Mouse (Mus musculus) brain, adult 2 months (tissue): ENCODE data around the gene Gm8994.
"Not testable (repeated sequence)": the region's sequence is repeated elsewhere in the genome, so short reads cannot be mapped to it uniquely, and the experiment has no call there.

ENCODE experiments used
- DNase-seq: peaks from one replicate; pipeline ENCODE4 v3.0.0; 2011; ENCODE audit warnings: low read depth, low spot score

The Gm8994 gene

DNA sequence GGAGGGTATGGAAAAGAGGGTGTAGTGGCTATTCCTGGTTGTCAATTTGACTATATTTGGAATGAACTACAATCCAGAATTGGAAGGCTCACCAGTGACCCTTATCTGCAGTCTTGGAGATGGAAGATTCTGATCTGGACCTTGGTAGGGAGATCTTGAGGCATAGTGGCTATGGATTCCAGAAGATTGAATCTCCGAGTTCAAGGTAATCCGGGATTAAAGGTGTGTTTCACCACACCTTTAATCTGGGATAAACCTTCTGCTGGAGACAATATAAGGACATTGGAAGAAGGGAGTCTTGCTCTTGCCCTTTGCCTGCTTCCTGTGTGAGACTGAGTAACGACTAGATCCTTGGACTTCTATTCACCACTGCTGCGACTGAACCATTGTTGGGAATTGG lies at the start of gene Gm8994:
Gene Gm8994 (plus strand): TSS at position 301 of the 400 bp plus-strand sequence.
- not testable (repeated sequence) for DNase-seq

DNA sequence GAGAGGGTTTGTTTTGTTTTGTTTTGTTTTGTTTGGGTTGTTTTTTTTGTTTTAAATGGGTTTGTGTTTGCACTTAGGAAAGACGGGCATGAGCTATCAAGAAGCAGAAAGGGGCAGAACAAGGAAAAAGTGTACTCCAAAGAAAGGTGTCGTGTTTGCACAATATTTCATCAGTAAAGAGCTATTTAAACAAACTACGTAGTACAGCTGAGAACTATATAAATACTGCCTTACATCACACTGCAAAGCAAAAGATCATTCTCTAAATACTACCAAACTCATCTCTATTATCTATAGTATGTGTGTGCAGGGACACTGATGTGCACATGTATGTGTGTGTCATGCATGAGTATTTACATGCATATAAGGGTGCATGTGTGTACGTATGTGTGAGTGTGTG lies 49.7 kb upstream of the Gm8994 start:
- no peak for DNase-seq

DNA sequence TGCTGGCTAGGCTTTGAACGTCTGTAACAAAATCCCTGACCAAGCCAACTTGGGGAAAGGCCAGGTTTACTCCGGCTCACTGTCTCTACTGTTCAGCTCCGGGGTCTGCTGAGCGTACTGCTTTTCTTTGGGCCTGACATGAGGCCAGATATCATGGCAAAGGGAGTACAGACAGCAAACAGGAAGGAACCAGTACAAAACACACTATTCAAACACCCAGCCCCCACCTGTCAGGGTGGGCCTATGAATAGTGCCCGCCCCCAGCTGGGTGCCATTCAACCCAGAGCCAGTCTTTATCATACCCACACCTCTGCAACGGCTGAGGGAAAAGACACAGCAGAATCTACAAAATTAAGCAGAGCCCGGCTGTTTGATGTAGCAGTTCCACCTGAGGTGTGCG lies 42.8 kb upstream of the Gm8994 start:
- no peak for DNase-seq

DNA sequence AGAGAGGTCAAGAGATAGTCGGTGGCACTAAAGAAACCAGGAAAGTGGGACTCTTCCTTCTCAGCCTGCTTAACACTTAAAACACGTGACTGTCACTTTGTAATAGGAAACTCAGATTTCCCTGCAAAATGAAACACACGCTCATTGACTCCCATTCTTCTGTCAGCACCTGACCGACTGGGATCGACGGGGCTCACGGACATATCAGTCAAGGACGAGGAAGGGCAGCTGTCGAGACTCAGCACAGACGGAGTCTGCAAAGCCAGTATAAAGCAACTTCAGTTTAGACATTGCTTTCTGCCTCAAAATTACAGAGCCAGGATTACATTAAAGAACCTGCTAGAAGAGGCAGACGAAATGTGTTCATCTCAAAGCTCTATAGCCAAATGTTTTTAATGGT lies 41.2 kb upstream of the Gm8994 start:
- no peak for DNase-seq

DNA sequence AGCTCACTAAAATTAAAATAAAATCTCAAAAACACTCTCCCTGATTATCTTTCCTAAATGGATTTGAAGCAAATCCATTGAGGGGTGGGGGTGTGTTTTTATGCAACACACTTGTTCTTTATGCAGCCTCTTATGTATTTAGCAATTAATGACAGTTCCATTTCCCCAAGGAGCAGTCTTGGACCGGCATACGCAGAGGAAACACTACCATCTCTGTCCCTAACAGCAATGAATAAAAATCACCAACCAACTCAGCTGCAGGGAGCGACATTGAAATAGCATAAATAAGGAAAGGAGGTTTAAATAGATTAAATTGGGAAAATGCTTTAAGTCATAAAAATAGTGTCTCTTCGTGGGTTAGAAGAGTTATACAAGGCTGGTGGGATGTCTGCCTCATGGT lies 40.8 kb upstream of the Gm8994 start:
- peak; percentile 23 for DNase-seq

DNA sequence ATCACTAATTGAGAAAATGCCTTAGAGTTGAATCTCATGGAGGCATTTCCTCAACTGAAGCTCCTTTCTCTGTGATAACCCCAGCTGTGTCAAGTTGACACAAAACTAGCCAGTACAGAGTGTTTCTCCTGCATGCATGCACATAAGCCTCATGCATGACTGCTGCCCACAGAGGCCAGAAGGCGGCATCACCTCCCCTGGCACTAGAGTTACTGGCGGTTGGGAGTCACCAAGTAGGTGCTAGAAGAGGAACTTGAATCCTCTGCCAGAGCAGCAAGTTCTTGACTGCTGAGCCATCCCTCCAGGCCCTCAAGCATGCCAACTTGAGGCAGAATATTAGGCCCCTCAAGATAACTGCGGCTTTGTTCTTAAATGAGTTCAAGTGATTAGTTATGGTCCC lies 35.9 kb upstream of the Gm8994 start:
- no peak for DNase-seq

DNA sequence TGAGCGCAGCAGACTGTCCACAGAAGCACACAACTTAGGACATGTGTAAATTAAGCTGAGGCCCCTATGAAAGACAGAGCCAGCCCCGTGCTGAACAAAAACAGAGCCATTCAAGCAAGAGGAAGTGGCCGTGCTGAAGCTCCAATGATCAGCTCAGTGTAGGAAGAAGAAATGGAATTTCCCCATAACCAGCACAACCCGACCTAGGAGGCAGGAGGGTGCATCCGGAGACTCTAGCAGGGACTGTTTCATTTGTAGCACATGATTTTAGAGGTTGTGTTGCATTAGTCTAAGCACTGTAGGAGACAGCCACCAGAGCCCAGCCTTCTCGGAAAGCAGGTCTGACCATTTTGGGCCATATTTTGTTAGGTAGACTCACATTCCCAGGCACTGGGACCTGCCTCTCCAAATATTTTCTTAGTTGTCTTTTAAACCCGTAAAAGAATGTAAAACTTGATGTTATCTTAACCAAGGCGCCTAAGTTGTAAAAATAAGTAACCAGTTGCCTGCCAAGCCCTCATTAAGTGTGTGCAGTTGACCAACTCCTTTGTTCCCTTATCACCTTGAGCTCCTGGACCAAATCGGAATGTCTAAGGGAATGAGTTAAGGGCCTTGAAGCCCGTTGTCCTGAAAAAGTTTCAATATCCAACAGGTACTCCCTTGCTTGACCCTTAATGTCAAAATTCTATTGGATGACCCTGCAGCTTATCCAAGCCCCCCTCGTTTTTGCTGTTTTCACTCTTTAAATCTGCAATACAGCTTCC lies 35.2 kb upstream of the Gm8994 start:
- no peak for DNase-seq

DNA sequence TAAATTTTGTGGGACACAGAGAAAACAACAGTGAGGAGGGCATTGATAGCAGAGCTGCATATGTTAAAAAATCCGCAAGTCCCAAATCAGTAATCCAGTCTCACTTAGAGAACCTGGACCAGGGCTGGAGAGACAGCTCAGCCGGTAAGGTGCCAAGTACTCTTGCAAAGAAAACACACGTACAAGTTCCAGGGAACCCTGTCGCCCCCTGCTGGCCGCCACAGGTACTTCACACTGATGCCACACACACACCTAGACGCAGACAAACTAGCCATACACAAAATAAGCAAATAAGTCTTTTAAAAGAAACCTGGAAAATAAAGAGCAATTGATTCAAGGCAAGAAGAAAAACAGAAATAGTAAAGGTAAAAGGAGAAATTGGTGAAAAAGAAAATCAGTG lies 33.6 kb upstream of the Gm8994 start:
- DNase-seq: no peak

DNA sequence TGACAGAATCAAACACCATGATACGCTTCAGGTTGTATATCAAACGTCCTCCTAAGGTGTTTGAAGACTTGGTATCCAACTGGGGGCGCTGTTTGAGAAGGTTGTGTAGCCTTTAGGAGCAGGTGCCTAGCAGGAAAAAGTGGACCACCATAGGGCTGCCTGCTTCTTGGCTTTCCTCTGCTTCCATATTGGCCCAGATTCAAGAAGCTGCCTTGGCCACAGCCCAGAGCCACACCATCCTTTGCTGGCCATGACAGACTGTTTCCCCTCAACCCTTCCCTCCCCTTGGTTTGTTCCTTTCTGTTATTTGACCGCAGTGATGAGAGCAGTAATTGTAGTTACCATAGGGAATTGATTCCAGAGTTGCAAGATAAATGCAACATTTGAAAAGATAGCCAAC lies 31.5 kb upstream of the Gm8994 start:
- no peak for DNase-seq

DNA sequence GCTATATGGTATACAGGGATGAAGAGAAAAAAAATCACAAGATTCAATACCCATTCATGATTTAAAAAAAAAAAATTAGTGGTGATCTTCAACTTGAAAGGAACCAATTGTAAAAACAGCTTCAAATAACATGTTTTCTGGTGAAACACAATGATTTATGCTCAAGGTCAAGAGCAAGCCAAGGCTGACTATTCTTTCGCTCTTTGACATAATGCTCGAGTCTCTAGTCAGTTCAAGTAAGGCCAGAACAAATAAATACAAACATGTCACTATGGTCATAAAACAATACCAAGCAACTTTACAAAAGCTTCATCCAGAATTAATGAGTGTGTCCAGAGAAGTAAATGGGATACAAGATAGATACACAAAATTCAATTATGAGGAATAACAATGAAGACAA lies 31.1 kb upstream of the Gm8994 start:
- no peak for DNase-seq

DNA sequence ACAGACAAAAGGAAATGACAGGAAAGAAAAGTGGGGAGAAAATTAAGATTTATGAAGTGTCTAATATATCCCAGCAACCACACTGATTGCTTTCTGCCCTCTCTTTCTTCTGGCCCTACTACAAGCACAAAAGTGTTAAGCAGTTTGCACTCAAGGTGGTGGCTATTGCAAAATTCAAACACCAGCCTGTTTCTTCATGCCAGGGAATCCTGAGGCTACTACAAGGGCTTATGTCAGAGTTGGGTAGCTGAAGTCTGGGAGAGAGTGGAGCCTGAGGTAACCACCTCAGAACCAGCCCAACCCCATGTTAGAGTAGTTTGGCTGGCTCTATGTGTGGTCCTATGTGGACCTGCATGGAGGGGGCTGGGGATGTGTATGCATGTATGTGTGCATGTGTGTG lies 23.8 kb upstream of the Gm8994 start:
- DNase-seq: no peak

DNA sequence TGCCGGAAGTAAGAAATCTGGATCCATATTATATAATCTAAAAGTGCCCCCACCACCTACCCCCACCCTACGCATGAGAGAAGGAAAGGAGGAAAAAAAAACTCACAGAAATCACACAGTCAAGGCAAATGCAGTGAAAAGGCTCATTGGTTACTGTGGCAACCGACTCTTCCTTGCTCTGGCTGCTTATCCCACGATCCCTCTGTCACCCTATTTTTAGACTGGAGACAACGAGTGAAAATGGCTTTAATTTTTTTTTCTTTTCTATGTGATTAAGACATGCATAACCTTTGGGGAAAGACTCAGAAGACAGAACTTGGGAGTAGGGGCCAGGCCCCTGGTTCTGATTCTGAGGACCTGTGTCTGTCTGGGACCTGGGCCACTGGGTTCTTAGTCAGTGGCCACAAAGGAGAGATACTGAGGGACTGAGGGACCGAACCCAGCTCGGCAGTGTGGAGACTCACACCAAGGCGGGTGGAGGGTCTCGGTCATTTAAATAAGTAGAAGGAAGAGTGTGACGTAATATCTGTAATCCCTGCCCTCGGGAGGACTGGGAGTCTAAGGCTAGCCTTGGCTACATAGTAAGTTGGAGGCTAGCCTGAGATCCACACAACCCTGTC lies 22.9 kb upstream of the Gm8994 start:
- DNase-seq: peak; percentile 92

DNA sequence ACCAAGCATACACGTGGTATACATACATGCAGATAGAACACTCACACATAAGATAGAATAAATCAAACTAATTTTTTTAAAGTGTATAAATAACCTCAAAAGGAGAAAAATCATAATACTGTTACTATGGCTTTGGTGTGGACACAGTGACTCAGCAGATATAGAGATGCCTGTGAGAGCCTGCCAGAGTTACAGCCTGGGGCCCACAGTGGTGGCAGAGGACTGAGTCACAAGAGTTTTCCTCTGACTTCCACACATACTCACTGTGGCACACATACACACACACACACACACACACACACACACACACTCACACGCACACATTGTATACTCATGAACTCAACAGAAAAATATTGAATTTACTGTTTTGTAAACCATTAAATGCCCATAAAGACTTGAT lies 17.9 kb upstream of the Gm8994 start:
- DNase-seq: peak; percentile 15

DNA sequence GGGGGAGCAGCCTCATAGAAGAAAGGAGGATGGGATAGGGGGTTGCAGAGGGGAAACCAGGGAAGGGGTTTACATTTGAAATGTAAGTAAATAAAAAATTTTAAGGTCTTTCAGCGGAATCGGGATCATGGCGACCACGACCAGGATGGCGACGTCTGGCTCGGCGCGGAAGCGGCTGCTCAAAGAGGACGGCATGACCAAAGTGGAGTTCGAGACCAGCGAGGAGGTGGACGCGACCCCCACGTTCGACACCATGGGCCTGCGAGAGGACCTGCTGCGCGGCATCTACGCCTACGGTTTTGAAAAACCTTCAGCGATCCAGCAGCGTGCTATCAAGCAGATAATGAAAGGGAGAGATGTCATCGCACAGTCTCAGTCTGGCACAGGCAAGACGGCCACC lies 1.1 kb downstream of the Gm8994 start:
- not testable (repeated sequence) for DNase-seq

DNA sequence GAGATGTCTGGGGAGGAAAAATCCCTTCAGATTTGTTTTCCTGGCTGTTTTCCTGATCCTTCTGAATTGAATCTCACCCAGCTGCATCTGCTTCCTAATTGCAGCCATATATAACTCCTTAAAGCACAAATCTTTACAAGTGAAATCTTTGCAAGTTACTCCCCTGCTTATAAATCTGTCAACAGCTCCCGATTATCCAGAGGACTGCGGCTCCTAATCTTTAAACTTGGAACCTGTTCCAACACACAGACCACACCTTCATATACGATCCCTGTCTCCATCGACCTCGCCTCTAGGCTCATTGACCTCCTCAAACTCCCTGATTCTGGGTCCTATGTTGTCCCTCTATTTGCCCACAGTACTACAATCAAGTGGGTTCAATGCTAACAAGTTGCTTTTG lies 13.3 kb downstream of the Gm8994 start:
- peak; percentile 47 for DNase-seq

DNA sequence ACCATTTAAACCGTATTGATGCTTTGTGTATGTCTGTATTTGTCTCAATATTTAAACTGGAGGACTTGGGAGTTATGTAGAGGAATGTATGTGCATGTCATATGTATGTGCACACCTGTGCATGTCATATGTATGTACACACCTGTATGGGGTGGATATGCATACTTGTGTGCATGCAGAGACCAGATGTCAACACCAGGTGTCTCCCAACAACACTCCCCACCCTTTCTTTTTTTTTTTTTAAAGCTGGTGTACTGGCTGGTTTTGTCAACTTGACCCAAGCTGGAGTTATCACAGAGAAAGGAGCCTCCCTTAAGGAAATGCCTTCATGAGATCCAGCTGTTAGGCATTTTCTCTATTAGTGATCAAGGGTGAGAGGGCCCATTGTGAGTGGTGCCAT lies 13.8 kb downstream of the Gm8994 start:
- DNase-seq: no peak

DNA sequence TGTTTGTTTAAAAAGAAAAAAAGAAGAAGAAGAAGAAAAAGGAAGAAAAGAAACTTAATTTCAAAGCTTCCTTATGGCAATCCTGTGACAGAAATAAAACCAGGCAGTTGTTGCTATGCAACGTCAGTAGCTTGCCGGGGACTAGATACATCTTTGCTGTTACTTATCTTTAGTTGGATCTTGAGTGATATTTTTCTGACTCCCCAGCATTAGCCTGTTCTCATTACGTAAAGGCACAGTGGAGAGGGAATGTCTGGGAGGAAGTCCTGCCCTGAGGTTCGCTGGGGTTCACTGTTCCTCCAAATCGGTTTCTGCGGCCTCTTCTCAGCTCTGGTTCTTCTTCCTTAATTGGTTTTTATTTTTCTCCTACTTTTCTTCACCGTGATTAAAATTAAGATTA lies 16.5 kb downstream of the Gm8994 start:
- DNase-seq: peak; percentile 74

DNA sequence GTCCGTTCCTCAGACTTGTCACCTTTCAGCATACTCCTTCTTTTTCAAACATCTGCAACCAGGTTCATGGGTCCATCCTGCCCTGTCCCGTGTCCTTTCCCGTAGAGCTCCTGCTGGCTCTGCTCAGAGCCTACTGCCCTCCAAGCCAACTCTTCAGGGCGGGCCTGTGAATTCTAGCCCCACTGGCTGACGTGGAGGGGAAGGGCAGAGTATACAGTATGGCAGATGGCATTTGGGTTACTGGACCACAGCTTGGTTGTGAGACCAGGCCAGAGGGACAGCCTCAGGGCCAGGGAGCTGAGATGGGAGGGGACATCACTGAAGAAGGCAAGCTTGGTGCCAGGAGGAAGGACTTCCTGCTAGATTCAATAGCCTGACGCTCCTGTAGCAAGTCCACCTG lies 17.7 kb downstream of the Gm8994 start:
- DNase-seq: no peak

DNA sequence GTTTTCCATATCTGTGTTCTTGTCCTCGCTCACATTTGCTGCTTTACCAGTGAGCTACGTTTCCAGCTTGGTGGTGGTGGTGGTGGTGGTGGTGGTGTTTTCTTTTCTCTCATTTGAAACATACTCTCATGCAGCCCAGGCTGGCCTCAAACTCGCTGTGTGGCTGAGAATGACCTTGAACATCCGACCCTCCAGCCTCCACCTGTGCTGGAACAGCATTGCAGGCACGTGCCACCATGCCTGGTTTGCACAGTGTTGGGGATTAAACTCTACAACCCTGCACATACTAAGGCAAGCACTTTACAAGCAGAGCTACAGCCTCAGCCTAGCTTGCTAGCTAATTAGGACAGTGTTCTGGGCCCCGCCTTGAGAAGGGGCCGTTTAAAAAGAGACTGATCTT lies 18.3 kb downstream of the Gm8994 start:
- no peak for DNase-seq

DNA sequence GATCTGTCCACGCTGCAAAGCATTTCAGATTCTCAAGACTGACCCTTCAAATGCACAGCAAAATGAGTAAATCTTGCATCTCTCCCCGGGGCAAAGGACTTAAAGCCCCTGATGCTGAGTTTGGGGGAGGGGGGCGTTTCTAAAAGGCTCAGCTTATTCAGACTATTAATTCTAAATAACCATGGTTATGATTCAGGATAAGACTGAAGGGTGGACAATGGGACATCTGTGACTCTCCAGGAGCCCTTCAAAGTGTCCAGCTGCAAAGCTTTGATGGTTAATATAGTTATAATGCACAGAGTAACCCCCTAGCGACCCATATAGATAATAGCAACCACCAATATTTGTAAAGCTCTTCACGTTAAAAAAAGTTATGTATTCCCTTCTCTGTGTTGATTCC lies 19.7 kb downstream of the Gm8994 start:
- DNase-seq: no peak

DNA sequence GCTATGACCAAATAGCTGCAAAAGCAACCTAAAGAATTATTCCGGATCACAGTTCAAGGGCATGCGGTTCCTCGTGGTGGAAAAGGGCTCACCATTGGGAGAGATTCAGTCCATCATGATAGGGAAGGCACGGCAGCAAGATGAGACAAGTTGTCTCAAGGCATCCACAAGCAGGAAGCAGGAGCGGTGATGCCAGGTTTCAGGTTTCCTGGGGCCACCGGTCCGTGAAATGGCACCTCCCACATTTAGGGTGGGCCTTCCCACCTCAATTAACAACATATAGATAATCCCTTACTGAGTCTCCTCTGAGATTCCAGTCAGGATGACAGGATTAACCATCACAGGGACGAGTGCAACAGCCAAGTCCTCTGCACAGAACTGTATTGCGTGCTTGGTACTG lies 20.3 kb downstream of the Gm8994 start:
- DNase-seq: no peak

DNA sequence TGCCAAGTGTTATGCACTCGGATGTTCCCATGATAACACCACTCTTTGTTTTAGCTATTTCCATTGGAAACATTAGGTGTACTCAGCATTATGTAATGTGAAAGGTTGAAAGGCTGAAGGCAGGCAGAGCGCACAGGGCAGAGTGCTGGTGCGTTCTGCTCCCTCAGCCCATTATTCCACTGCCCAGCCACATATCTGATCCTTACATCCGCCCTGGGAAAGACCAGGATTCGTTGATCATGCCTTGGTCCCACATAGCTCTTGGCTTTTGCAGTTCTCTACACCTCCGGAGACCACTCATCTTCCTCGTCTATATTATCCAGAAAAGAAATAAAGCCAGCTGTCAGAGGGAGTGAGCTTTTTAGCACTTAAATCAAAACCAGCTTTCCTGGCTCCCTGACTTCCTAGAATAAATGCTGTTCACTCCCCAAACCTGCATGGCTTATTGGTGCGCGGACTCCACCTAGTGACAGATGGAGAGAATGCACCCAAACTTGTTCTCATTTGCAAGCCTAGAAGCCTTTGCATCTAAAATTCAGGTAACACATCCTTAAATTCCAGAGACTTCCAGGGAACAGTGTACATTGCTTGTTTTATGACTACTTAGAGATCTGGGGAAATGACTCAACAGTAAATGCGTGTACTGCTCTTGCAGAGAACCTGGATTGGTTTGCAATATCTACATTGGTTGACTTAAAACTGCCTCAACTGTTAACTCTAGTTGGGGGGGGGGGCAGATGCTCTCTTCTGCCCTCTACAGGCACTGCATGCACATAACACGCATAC lies 26.3 kb downstream of the Gm8994 start:
- peak; percentile 94 for DNase-seq

DNA sequence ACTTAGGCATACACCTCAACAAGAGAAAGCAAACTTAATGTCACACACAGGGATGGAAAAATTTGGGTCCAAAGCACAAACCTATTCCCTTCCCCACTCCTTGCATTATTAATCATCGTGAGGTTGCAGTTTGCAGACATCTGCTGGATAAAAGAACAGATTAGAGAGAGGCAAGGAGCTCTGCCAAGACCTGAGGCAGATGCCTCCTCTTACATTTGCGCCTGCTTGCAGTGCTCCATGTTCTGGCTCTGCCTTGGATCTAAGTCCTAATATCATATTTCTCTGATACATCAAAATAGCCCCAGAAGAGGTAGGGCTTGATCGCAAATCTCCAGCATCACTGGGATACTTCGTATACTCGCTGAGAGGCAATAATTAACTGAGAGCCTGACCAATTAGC lies 31.1 kb downstream of the Gm8994 start:
- DNase-seq: peak; percentile 64
